Mouse (Mus musculus) T-cell, adult 2 months (primary cell): ENCODE data around the gene Ndufa3.

Source experiments
- DNase-seq: peaks from one replicate; pipeline ENCODE4 v3.0.0; 2022; ENCODE audit warnings: low spot score

Ndufa3 gene

GRCm38 (mm10) chr7:3610437-3610836 lies 6.7 kb upstream of the Ndufa3 start:
- no peak for DNase-seq

DNA sequence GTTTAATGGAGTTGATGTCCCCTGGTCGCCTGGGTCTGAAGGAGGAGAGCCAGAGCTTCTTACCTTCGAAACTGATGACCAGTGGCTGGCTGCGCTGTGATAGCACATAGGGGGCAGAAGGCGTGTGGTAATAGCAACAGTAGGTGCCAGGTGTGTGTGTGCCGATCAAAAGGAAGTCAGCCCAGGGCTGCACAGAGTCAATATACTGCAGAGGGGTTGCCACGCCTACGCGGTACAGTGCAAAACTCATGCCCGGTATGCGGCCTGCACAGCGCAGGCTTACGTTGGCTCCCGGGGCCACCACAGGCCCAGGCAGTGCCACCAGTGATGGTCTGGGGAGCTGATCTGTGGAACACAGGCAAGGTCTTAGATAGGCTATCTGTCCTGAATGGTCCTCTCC lies 6.2 kb upstream of the Ndufa3 start:
- DNase-seq: no peak

DNA sequence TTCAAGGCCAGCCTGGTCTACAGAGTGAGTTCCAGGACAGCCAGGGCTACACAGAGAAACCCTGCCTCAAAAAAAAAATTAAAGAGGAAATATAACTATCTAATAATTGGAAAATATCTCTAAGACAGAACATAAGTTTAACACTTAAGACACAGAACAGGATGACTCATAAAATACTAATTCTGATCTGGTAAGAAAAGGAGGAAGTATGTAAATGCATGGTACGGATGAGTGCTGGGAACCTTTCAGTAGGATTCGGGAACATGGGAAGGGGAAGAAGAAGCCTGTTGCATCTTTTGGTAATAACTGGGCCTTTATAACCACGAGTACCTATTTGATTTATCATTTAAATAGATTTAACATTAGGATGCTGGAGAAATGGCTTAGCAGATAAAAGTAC lies 3.2 kb upstream of the Ndufa3 start:
- DNase-seq: no peak

DNA sequence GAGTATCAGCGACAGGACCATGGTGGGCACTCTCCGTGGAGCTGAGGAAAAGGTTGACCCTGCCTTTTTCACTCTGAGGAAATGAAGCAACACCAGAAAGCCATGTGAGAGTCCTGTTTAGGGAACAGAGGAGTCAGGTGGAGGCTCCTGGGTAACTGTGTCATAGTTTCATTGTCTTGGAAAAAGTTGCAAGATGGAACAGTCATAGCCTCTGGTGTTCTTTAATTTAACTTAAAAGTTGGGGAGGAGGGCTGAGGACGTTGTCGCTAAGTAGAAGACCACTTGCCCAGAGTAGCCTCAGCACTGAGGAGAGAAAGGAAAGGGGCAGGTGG lies 1.1 kb upstream of the Ndufa3 start, which contains the start of gene Oscar:
TSS of gene Oscar (minus strand) at position 101 of the 332 bp plus-strand sequence.
- no peak for DNase-seq

- no peak for DNase-seq
Observed at GRCm38 (mm10) chr7:3616389-3617241, 558 bp upstream of the Ndufa3 start.

DNA sequence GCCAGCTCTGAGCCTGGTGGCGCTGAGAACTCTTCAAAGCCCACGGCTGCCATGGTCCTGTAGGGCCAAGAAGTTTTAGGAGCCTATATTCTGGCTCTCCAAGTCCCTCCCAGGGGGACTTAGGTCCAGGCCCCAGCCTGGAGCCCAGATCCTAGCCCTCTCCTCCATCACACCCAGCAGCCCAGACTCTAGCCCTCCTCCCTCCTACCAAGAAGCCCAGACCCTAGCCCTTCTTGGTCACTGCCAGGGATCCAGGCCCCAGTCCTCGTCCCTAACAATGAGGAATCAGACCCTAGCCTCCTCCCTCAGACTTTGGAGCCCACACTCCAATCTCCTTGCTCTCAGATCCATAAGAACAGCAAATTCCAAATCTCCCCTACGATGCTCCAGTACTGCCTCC lies 11.9 kb downstream of the Ndufa3 start:
- DNase-seq: no peak

DNA sequence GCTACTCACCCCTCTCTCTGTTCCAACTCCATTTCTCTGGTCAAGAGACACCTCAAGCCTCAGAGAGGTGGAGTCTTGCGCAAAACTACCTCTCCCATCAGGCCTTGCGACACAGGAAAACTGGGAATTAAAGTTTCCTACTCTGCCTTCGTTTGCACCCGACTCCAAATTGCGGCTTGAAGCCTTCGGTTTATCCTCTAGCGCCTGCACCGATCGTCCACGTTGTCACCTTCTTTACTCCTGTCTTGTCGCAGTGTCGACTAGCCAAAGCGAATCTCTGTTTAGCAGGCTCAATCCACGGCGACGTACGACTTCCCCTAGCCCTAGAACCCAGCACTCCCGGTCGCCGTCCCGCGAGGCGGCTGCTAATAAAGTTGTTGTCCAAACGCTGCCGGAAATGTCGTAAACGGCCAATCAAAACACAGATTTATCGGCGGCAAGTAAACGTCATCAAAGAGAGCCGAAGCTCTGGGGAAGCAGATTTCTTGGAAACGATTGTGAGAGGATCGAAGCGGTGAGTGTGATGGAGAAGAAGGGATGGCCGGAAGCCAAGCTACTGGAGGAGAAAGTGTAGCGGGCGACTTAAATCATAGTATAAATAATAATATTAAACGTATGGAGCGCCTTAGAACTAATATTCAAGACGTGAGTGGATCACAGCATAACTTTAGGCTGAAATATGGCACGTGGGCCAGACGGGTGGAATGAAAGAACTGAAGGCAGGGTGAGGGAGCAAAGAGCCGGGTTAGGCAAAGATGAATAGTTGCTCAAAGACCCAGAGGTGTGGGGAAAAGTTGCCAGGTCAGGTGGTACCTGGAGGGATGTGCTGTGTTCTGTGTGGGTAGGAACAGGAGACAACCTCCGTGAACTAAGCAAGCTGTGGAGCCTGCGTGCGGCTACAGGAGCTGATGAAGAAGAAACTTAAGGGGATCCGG lies 12.6 kb downstream of the Ndufa3 start, which contains the start of the genes Tfpt and Prpf31:
TSS of gene Tfpt (minus strand) at position 387 of the 935 bp plus-strand sequence.
TSS of gene Prpf31 (plus strand) at position 443 of the 935 bp plus-strand sequence.
- peak; percentile 91 for DNase-seq

GRCm38 (mm10) chr7:3630478-3630815 lies 13.3 kb downstream of the Ndufa3 start:
- DNase-seq: no peak

DNA sequence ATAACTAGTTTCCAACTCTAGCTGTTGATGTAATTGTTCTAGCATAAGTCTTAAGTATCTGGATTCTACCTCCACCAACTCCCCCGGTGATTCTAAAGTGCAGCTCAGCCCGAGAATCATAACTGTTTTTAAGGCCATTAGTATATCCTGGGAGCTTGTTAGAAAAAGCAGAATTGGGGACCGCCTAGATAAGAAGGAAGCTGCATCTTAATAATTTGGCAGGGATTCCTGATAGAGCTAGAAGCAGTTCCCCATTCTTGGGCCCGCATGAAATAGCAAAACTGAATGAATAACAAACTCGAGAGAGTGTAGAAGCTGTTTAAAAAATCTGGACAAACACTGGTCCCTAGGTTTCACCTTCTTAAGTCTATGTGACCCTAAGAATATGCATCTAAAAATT lies 26.2 kb downstream of the Ndufa3 start:
- DNase-seq: no peak

- no peak for DNase-seq
Observed at GRCm38 (mm10) chr7:3643843-3644242, 26.7 kb downstream of the Ndufa3 start.

DNA sequence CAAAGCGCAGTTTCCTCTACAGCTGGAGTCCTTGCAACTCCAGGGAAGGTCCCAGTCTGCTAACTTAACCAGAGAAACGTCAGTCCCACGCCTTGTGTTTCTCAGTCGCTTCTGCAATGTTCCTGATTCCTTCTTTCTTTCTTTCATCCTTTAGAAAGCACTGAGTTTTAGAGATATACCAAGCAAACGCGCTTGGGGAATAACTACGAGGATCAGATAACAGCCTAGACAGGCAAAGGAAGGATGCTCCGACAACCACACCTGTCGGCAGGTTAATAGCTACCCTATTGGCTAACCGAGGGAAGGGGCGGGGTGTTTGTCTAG lies 27.1 kb downstream of the Ndufa3 start:
- no peak for DNase-seq

DNA sequence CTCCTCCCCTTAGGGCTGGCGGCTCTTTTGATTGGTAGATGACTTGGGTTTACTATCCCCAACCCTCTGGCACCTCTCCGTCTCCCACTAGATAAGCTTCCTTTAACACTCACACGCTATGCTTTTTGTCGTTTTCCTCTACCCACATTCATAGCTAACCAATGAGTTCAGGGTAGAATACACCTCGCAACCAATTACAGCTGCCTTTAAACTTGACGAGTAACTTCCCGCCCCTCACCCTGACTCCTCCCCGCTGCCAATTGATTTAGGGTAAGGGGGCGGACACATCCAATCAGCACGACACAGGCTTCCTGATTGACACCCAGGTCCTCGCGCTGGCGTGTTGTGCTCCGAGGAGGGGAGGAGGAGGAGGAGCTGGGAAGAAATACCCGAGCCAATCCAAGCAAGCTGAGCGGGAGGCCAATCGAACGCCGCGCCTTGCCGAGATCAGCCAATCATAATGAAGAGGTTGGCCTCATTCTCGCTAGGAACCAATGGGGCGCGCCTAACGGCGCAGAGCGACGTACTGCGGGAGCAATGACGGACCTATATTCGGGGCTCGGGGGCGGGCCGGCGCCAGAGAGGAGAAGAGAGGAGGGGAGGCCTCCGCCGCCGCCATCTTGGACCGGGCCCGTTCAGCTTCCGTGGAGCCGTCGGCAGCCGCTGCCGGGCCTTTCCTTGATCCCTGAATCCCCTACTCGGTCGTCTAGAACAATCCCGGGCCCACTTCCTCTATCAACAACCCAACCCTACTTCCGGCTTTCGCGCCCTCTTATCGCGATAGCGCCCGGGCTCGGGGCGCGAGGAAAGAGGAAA lies 27.7 kb downstream of the Ndufa3 start, which contains the start of gene Cnot3:
TSS of gene Cnot3 (plus strand) at position 597 of the 816 bp plus-strand sequence.
- peak; percentile 100 for DNase-seq

- DNase-seq: no peak
Observed at GRCm38 (mm10) chr7:3645488-3646025, 28.4 kb downstream of the Ndufa3 start.

- no peak for DNase-seq
Observed at GRCm38 (mm10) chr7:3646188-3646587, 29.0 kb downstream of the Ndufa3 start.

DNA sequence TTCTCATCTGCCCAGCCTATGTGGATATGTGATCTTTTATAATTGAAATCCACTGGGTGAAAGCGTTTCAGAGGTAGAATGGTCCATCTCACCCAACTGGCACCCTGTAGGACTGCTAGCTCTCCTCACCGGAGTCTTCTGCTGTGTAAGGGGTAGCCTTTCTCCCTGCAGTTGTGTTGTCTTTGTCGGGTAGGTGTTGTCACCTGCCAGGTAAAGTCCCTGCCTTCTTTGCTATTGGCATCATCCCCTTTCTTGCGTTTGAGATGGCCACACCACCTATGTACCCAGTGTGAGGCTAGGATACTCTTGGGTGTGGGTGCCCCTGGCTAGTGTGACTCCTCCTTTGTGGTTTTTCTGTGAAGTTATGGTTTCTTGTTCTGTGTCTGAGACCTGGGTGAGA lies 29.5 kb downstream of the Ndufa3 start:
- no peak for DNase-seq

GRCm38 (mm10) chr7:3656966-3657365 lies 39.8 kb downstream of the Ndufa3 start:
- DNase-seq: no peak

GRCm38 (mm10) chr7:3658578-3658977 lies 41.4 kb downstream of the Ndufa3 start:
- DNase-seq: no peak

DNA sequence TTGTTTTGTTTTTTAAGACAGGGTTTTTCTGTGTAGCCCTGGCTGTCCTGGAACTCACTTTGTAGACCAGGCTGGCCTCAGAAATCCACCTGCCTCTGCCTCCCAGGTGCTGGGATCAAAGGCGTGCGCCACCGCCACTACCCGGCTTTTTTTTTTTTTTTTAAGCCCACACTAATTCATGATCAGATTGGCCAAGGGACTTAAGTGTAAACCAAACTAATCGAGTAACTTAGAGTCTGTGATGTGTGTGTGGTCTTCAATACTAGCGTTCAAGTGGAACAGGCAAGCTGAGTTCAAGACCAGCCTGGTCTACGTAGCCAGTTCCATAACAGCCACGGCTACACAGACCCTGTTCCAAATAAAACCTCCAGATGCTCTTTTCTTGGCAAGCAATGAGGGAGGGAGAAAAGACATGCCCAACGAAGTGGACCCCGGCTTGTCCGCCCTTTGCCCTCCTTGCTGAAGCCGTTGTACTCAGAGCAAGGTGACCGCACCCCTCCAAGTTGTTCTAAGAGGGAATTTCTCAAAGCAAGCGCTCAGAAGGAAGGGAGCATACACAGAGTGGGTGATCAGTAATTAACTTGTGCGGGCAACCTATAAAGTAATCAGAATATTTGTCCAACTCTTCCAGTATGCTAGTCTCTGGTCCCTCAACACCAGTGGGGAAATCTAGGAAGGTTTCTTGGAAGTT lies 47.5 kb downstream of the Ndufa3 start:
- no peak for DNase-seq

DNA sequence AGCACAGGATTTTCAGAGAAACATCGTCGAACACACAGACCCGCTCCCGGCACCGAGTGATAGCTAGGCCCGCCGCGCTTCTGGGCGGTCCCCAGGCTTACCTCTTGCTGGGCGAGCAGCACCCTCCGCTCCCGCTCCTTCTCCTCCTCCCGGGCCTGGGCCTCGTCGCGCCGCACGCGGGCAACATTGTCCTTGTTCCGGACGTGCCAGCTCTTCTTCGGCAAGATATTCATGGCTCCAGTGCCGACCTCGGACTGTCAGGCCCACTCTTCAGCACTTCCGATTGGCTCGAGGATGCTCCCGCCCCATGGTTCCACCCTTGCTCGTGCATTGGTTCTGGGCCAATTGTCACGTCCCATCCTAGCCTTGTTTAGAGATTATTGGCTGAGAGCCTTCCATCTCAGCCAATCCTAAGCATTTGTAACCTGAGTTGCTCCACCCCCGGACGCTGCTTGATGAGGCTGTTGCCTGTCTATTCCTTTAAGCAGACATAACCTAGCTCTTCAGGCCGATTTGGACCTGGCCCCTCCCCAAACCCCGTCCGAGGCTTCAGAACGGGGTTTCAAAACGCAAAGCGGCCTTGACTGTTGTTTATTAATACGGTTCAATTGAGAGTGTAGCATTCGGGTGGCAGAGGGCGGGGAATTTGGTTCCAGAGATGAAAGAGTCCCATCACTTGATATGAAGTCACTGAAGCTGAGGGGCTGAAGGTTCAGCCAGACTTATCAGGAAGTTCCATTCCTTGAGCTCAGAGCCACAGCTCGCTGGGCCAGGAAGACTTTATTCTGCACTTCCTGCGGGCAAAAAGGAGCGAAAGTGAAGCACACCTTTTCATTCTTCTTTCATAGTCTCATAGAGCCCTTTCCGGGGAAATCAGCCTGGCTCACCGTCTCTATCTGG lies 48.3 kb downstream of the Ndufa3 start, which contains the start of gene Leng1:
TSS of gene Leng1 (minus strand) at position 626 of the 900 bp plus-strand sequence.
- DNase-seq: peak; percentile 95

- no peak for DNase-seq
Observed at GRCm38 (mm10) chr7:3666921-3667391, 49.8 kb downstream of the Ndufa3 start.
